Mouse (Mus musculus): ENCODE measurements around the gene Kcmf1. TPM values are rescaled to one million over a fixed set of nuclear protein-coding genes. Genes with fewer than 3 reads are reported as not detected.

Kcmf1 gene
- polyA plus RNA-seq, 1 experiment from 2014 or later, result 44.7 TPM

- H3K4me1 ChIP-seq (ENCODE audit: control insufficient read depth, insufficient read depth, low read length), result no peaks in the 10 kb centered on the region
- 84% methylated on average over 6 of the region's 6 CpGs for WGBS (ENCODE audit: insufficient replicate concordance)
- H3K27ac ChIP-seq (ENCODE audit: low read depth, low read length), result no peak overlapping the region
Measured at GRCm38 (mm10) chr6:72914087-72914749, 14.4 kb upstream of the Kcmf1 start.

GRCm38 (mm10) chr6:72911261-72911660, 11.5 kb upstream of the Kcmf1 start:
- Histone ChIP-seq H3K36me3 (ENCODE audit: control insufficient read depth, insufficient read depth, low read length) (no peaks in the 10 kb centered on the region), H3K27ac (ENCODE audit: low read depth, low read length) (no peak overlapping the region), H3K4me2 (no peak overlapping the region), H3K27me3 (ENCODE audit: control insufficient read depth, insufficient read depth, low read length) (no peaks in the 10 kb centered on the region), H3K9me3 (replicated peaks; ENCODE audit: control insufficient read depth, low read length) (no peaks in the 10 kb centered on the region), H3K4me1 (ENCODE audit: control insufficient read depth, insufficient read depth, low read length) (no peaks in the 10 kb centered on the region), H3K4me3 (ENCODE audit: low read depth, low read length) (no peak overlapping the region), H3K9ac (ENCODE audit: low read depth, low read length) (no peak overlapping the region)
- 56% methylated on average over 4 of the region's 4 CpGs for WGBS (ENCODE audit: insufficient replicate concordance)
- ATAC-seq (replicated peaks; ENCODE audit: insufficient number of reproducible peaks, low FRiP score, low TSS enrichment), result no peak

More at GRCm38 (mm10) chr6:72914087-72914749, 14.4 kb upstream of the Kcmf1 start:
- no peak for ATAC-seq (replicated peaks; ENCODE audit: insufficient number of reproducible peaks, low FRiP score, low TSS enrichment)
- Histone ChIP-seq H3K4me3 (ENCODE audit: low read depth, low read length) (no peak overlapping the region), H3K4me2 (no peak overlapping the region), H3K36me3 (ENCODE audit: control insufficient read depth, insufficient read depth, low read length) (no peaks in the 10 kb centered on the region), H3K9me3 (replicated peaks; ENCODE audit: control insufficient read depth, low read length) (no peaks in the 10 kb centered on the region), H3K27me3 (ENCODE audit: control insufficient read depth, insufficient read depth, low read length) (no peaks in the 10 kb centered on the region), H3K9ac (ENCODE audit: low read depth, low read length) (no peak overlapping the region)

GRCm38 (mm10) chr6:72902254-72902990, 2.6 kb upstream of the Kcmf1 start:
- 70% methylated on average over 6 of the region's 6 CpGs for WGBS (ENCODE audit: insufficient replicate concordance)
- Histone ChIP-seq H3K4me1 (ENCODE audit: control insufficient read depth, insufficient read depth, low read length) (peaks cover 11% of the 10 kb centered on the region), H3K4me3 (ENCODE audit: low read depth, low read length) (no peak overlapping the region), H3K36me3 (ENCODE audit: control insufficient read depth, insufficient read depth, low read length) (no peaks in the 10 kb centered on the region), H3K9ac (ENCODE audit: low read depth, low read length) (no peak overlapping the region), H3K27me3 (ENCODE audit: control insufficient read depth, insufficient read depth, low read length) (no peaks in the 10 kb centered on the region), H3K9me3 (replicated peaks; ENCODE audit: control insufficient read depth, low read length) (no peaks in the 10 kb centered on the region), H3K27ac (ENCODE audit: low read depth, low read length) (no peak overlapping the region), H3K4me2 (no peak overlapping the region)
- no peak for ATAC-seq (replicated peaks; ENCODE audit: insufficient number of reproducible peaks, low FRiP score, low TSS enrichment)

GRCm38 (mm10) chr6:72900952-72901351, 1.2 kb upstream of the Kcmf1 start:
- Histone ChIP-seq H3K4me2 (peak overlapping the region; percentile 76), H3K4me3 (ENCODE audit: low read depth, low read length) (peak overlapping the region; percentile 98), H3K9me3 (replicated peaks; ENCODE audit: control insufficient read depth, low read length) (no peaks in the 10 kb centered on the region), H3K36me3 (ENCODE audit: control insufficient read depth, insufficient read depth, low read length) (no peaks in the 10 kb centered on the region), H3K27me3 (ENCODE audit: control insufficient read depth, insufficient read depth, low read length) (no peaks in the 10 kb centered on the region), H3K4me1 (ENCODE audit: control insufficient read depth, insufficient read depth, low read length) (peaks cover 22% of the 10 kb centered on the region), H3K27ac (ENCODE audit: low read depth, low read length) (peak overlapping the region; percentile 100; the same call in 1 of the 2 replicates), H3K9ac (ENCODE audit: low read depth, low read length) (peak overlapping the region; percentile 99)
- 43% methylated on average over 7 of the region's 7 CpGs for WGBS (ENCODE audit: insufficient replicate concordance)
- ATAC-seq (replicated peaks; ENCODE audit: insufficient number of reproducible peaks, low FRiP score, low TSS enrichment), result no peak

- H3K4me1 ChIP-seq (ENCODE audit: control insufficient read depth, insufficient read depth, low read length), result peaks cover 36% of the 10 kb centered on the region
Measured at GRCm38 (mm10) chr6:72899201-72899780, 488 bp downstream of the Kcmf1 start.

GRCm38 (mm10) chr6:72898244-72899200, 1.3 kb downstream of the Kcmf1 start:
- Histone ChIP-seq H3K9ac (ENCODE audit: low read depth, low read length) (peak overlapping the region; percentile 99), H3K9me3 (replicated peaks; ENCODE audit: control insufficient read depth, low read length) (no peaks in the 10 kb centered on the region), H3K27ac (ENCODE audit: low read depth, low read length) (peak overlapping the region; percentile 100), H3K4me1 (ENCODE audit: control insufficient read depth, insufficient read depth, low read length) (peaks cover 39% of the 10 kb centered on the region), H3K4me3 (ENCODE audit: low read depth, low read length) (peak overlapping the region; percentile 98), H3K4me2 (peak overlapping the region; percentile 76), H3K36me3 (ENCODE audit: control insufficient read depth, insufficient read depth, low read length) (no peaks in the 10 kb centered on the region), H3K27me3 (ENCODE audit: control insufficient read depth, insufficient read depth, low read length) (no peaks in the 10 kb centered on the region)
- ATAC-seq (replicated peaks; ENCODE audit: insufficient number of reproducible peaks, low FRiP score, low TSS enrichment), result peak; percentile 19; the same call in 1 of the 2 replicates
- under 1% methylated on average over 58 of the region's 71 CpGs for WGBS (ENCODE audit: insufficient replicate concordance)

More at GRCm38 (mm10) chr6:72899201-72899780, 488 bp downstream of the Kcmf1 start:
- WGBS (ENCODE audit: insufficient replicate concordance), result under 1% methylated on average over 60 of the region's 85 CpGs
- Histone ChIP-seq H3K27ac (ENCODE audit: low read depth, low read length) (peak overlapping the region; percentile 100), H3K27me3 (ENCODE audit: control insufficient read depth, insufficient read depth, low read length) (no peaks in the 10 kb centered on the region), H3K9me3 (replicated peaks; ENCODE audit: control insufficient read depth, low read length) (no peaks in the 10 kb centered on the region), H3K4me3 (ENCODE audit: low read depth, low read length) (peak overlapping the region; percentile 98), H3K36me3 (ENCODE audit: control insufficient read depth, insufficient read depth, low read length) (no peaks in the 10 kb centered on the region), H3K4me2 (peak overlapping the region; percentile 76), H3K9ac (ENCODE audit: low read depth, low read length) (peak overlapping the region; percentile 99)
- peak; percentile 65 for ATAC-seq (replicated peaks; ENCODE audit: insufficient number of reproducible peaks, low FRiP score, low TSS enrichment)

- Histone ChIP-seq H3K27ac (ENCODE audit: low read depth, low read length) (peak overlapping the region; percentile 42; the same call in 1 of the 2 replicates), H3K4me2 (no peak overlapping the region), H3K36me3 (ENCODE audit: control insufficient read depth, insufficient read depth, low read length) (no peaks in the 10 kb centered on the region), H3K27me3 (ENCODE audit: control insufficient read depth, insufficient read depth, low read length) (no peaks in the 10 kb centered on the region), H3K4me1 (ENCODE audit: control insufficient read depth, insufficient read depth, low read length) (peaks cover 32% of the 10 kb centered on the region), H3K4me3 (ENCODE audit: low read depth, low read length) (no peak overlapping the region), H3K9ac (ENCODE audit: low read depth, low read length) (no peak overlapping the region), H3K9me3 (replicated peaks; ENCODE audit: control insufficient read depth, low read length) (no peaks in the 10 kb centered on the region)
- ATAC-seq (replicated peaks; ENCODE audit: insufficient number of reproducible peaks, low FRiP score, low TSS enrichment), result no peak
- 64% methylated on average over 3 of the region's 3 CpGs for WGBS (ENCODE audit: insufficient replicate concordance)
Measured at GRCm38 (mm10) chr6:72895000-72895399, 4.8 kb downstream of the Kcmf1 start.

- 93% methylated on average over 2 of the region's 2 CpGs for WGBS (ENCODE audit: insufficient replicate concordance)
- H3K36me3 ChIP-seq (ENCODE audit: control insufficient read depth, insufficient read depth, low read length), result no peaks in the 10 kb centered on the region
- ATAC-seq (replicated peaks; ENCODE audit: insufficient number of reproducible peaks, low FRiP score, low TSS enrichment), result no peak
Measured at GRCm38 (mm10) chr6:72891238-72891637, 8.5 kb downstream of the Kcmf1 start.

More at GRCm38 (mm10) chr6:72891238-72891637, 8.5 kb downstream of the Kcmf1 start:
- Histone ChIP-seq H3K4me2 (no peak overlapping the region), H3K4me3 (ENCODE audit: low read depth, low read length) (no peak overlapping the region), H3K4me1 (ENCODE audit: control insufficient read depth, insufficient read depth, low read length) (peaks cover 20% of the 10 kb centered on the region), H3K27me3 (ENCODE audit: control insufficient read depth, insufficient read depth, low read length) (no peaks in the 10 kb centered on the region), H3K9me3 (replicated peaks; ENCODE audit: control insufficient read depth, low read length) (no peaks in the 10 kb centered on the region), H3K27ac (ENCODE audit: low read depth, low read length) (no peak overlapping the region), H3K9ac (ENCODE audit: low read depth, low read length) (no peak overlapping the region)
